21 mouse cellular contexts compared by ENCODE assay signal in the genomic region with DNA sequence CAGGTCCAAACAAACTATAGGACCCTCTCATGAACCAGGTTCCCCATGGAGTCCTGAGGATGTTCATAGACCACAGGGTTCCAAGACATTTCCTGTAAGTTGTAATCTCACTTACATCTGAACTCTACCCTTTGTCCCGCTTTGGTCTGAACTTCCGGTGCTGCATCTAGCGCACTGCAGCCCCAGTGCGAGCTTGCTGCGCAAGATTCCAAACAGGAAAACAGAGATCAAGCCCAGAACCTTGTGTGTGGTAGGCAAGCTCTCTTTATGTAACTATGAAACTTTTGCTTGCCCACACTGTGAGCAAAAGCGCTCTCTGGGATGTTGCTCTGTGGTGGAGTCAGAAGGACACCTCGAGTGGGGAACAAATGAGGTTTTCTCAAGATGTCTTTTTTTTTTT. TPM values are rescaled to one million over a fixed set of nuclear protein-coding genes. Genes with fewer than 3 reads are reported as not detected.
A peak's percentile ranks its signal among the peaks of the same experiment; 100 is the strongest.
DNase-seq lines count a peak whose midpoint lies in the region; ATAC-seq and TF ChIP-seq lines count a peak whose summit lies in the region.
"Had no signal": no experiment of that assay in that cellular context is flagged by ENCODE, and none has a peak within 500 bp of the region (broad histone marks: within the 10 kb centered on the region; RNA-seq: fewer than 3 reads in every experiment).

No protein-coding gene starts in this region.

- H3K27ac ChIP-seq in midbrain, embryonic 16.5 days (ENCODE audit: low read length) = no peak overlapping the region
- H3K27ac ChIP-seq in liver, postnatal 0 days (ENCODE audit: low read depth) = no peak overlapping the region
- H3K27ac ChIP-seq: embryonic facial prominence, embryonic 15.5 days; hindbrain, embryonic 15.5 days; kidney, embryonic 15.5 days; layer of hippocampus, adult 2 months; limb, embryonic 15.5 days; liver, embryonic 15.5 days; neural tube, embryonic 12.5 days had no signal

- ATAC-seq in megakaryocyte, adult 5-6 weeks (ENCODE audit: poor library complexity, severe bottlenecking) = peak; percentile 8
- no peak for ATAC-seq in midbrain, embryonic 16.5 days
- no peak for ATAC-seq in liver, postnatal 0 days
- ATAC-seq: forebrain, postnatal 0 days; intestine, postnatal 0 days had no signal

- WGBS in midbrain, embryonic 16.5 days = 88% methylated on average over 7 of the region's 7 CpGs
- WGBS in liver, postnatal 0 days (ENCODE audit: insufficient replicate concordance) = 36% methylated on average over 7 of the region's 7 CpGs

- H3K9me3 ChIP-seq in midbrain, embryonic 16.5 days (replicated peaks; ENCODE audit: control insufficient read depth, low read length, poor library complexity, severe bottlenecking) = no peaks in the 10 kb centered on the region
- H3K9me3 ChIP-seq in liver, postnatal 0 days (ENCODE audit: low read length) = no peaks in the 10 kb centered on the region
- H3K9me3 ChIP-seq: embryonic facial prominence, embryonic 15.5 days; hindbrain, embryonic 15.5 days; kidney, embryonic 15.5 days; limb, embryonic 15.5 days; liver, embryonic 15.5 days; neural tube, embryonic 12.5 days had no signal

- peak; percentile 61 for DNase-seq in CD4-positive, CD25-positive, alpha-beta regulatory T cell, adult 2 months (ENCODE audit: low read depth, low spot score)
- DNase-seq in T-cell, adult 2 months (ENCODE audit: low spot score) = peak; percentile 39
- DNase-seq in thymus, postnatal 25 days = peak; percentile 60
- no peak for DNase-seq in kidney, postnatal 4 days
- DNase-seq in liver, postnatal 0 days = no peak
- DNase-seq: adrenal gland, adult 2 months; cerebellum, postnatal 10 days; forebrain, postnatal 0 days; heart, postnatal 4 days; lung, postnatal 10 days had no signal

- H3K27me3 ChIP-seq in midbrain, embryonic 16.5 days (ENCODE audit: control insufficient read depth, insufficient read depth, low read depth, low read length) = no peaks in the 10 kb centered on the region
- no peaks in the 10 kb centered on the region for H3K27me3 ChIP-seq in liver, postnatal 0 days (ENCODE audit: insufficient read depth, low read length)
- H3K27me3 ChIP-seq: embryonic facial prominence, embryonic 15.5 days; hindbrain, embryonic 15.5 days; limb, embryonic 15.5 days; neural tube, embryonic 12.5 days had no signal

- H3K9ac ChIP-seq in midbrain, embryonic 16.5 days (ENCODE audit: low read depth, low read length) = no peak overlapping the region
- no peak overlapping the region for H3K9ac ChIP-seq in liver, postnatal 0 days (replicated peaks)
- H3K9ac ChIP-seq: embryonic facial prominence, embryonic 15.5 days; forebrain, postnatal 0 days; hindbrain, embryonic 15.5 days; kidney, embryonic 15.5 days; limb, embryonic 15.5 days; liver, embryonic 15.5 days; neural tube, embryonic 12.5 days had no signal

- no peaks in the 10 kb centered on the region for H3K36me3 ChIP-seq in midbrain, embryonic 16.5 days (ENCODE audit: control insufficient read depth, insufficient read depth, low read length)
- H3K36me3 ChIP-seq in liver, postnatal 0 days (replicated peaks; ENCODE audit: insufficient read depth, low read length) = no peaks in the 10 kb centered on the region
- H3K36me3 ChIP-seq: embryonic facial prominence, embryonic 15.5 days; hindbrain, embryonic 15.5 days; kidney, embryonic 15.5 days; limb, embryonic 15.5 days; liver, embryonic 15.5 days; neural tube, embryonic 12.5 days had no signal

- no peaks in the 10 kb centered on the region for H3K4me1 ChIP-seq in midbrain, embryonic 16.5 days (ENCODE audit: control insufficient read depth, insufficient read depth, low read length)
- peaks cover 18% of the 10 kb centered on the region for H3K4me1 ChIP-seq in liver, postnatal 0 days (ENCODE audit: insufficient read depth)
- H3K4me1 ChIP-seq: embryonic facial prominence, embryonic 15.5 days; hindbrain, embryonic 15.5 days; kidney, embryonic 15.5 days; limb, embryonic 15.5 days; neural tube, embryonic 12.5 days had no signal

- TF ChIP-seq EP300 in liver, postnatal 0 days (IDR thresholded peaks at IDR 0.05; ENCODE audit: low read depth) = no peak

- no peak overlapping the region for H3K4me3 ChIP-seq in midbrain, embryonic 16.5 days (ENCODE audit: low read depth, low read length)
- no peak overlapping the region for H3K4me3 ChIP-seq in liver, postnatal 0 days (ENCODE audit: low read depth, low read length)
- H3K4me3 ChIP-seq: embryonic facial prominence, embryonic 15.5 days; hindbrain, embryonic 15.5 days; kidney, embryonic 15.5 days; layer of hippocampus, adult 2 months; limb, embryonic 15.5 days; liver, embryonic 15.5 days; neural tube, embryonic 12.5 days had no signal

- no peak overlapping the region for H3K4me2 ChIP-seq in midbrain, embryonic 16.5 days (ENCODE audit: low read length)
- H3K4me2 ChIP-seq in liver, postnatal 0 days (ENCODE audit: low read depth, low read length) = no peak overlapping the region
- H3K4me2 ChIP-seq: embryonic facial prominence, embryonic 15.5 days; hindbrain, embryonic 15.5 days; kidney, embryonic 15.5 days; limb, embryonic 15.5 days; liver, embryonic 15.5 days; neural tube, embryonic 12.5 days had no signal

- TF ChIP-seq CTCF in liver, postnatal 0 days (IDR thresholded peaks at IDR 0.05; ENCODE audit: low read depth) = no peak

RNA-seq across cellular contexts. Expression of a gene that starts 7.5 kb away (rescaled TPM):
- 5.1 and 6.2 TPM in 2 replicates for total RNA-seq in megakaryocyte, adult 5-6 weeks (2015)
- total RNA-seq in megakaryocyte, adult 5-6 weeks (2017) = 5.1 and 5.6 TPM in 2 replicates
- 1.2 and 1.3 TPM in 2 replicates for polyA plus RNA-seq in midbrain, embryonic 16.5 days (2015; fragmentation: Nextera tagmentation; extraction: Ambion mirVana)
- 6.5 and 6.7 TPM in 2 replicates for polyA plus RNA-seq in liver, postnatal 0 days (2015; fragmentation: Nextera tagmentation; extraction: Ambion mirVana)
- polyA plus RNA-seq: heart, embryonic 14.5 days had no signal

RNA-seq across cellular contexts. Expression of a gene that starts 27.7 kb away (rescaled TPM):
- 25.0 and 26.8 TPM in 2 replicates for total RNA-seq in megakaryocyte, adult 5-6 weeks (2015)
- total RNA-seq in megakaryocyte, adult 5-6 weeks (2017) = 14.2 and 20.7 TPM in 2 replicates
- 1.5 and 1.6 TPM in 2 replicates for polyA plus RNA-seq in midbrain, embryonic 16.5 days (2015; fragmentation: Nextera tagmentation; extraction: Ambion mirVana)
- 19.2 and 24.1 TPM in 2 replicates for polyA plus RNA-seq in liver, postnatal 0 days (2015; fragmentation: Nextera tagmentation; extraction: Ambion mirVana)

RNA-seq across cellular contexts. Expression of a gene that starts 34.5 kb away (rescaled TPM):
- total RNA-seq in megakaryocyte, adult 5-6 weeks (2015) = 3.7 and 4.8 TPM in 2 replicates
- total RNA-seq in megakaryocyte, adult 5-6 weeks (2017) = 4.2 and 5.7 TPM in 2 replicates
- 17.6 and 18.6 TPM in 2 replicates for polyA plus RNA-seq in midbrain, embryonic 16.5 days (2015; fragmentation: Nextera tagmentation; extraction: Ambion mirVana)
- polyA plus RNA-seq in liver, postnatal 0 days (2015; fragmentation: Nextera tagmentation; extraction: Ambion mirVana) = 3.9 and 4.2 TPM in 2 replicates

Comparison
In these comparisons a context has a peak if more than half of its experiments do, and no peak if none do; other contexts are left out.
1. DNase-seq: peak in CD4-positive, CD25-positive, alpha-beta regulatory T cell, adult 2 months (single experiment), T-cell, adult 2 months (single experiment) and thymus, postnatal 25 days (single experiment); none in kidney, postnatal 4 days (0 of 2) and liver, postnatal 0 days (single experiment).